In genomic region chr1:191964773-191965481, GRCm38 (mm10) we compare ENCODE assay signal across 8 mouse cellular contexts. TPM values are rescaled to one million over a fixed set of nuclear protein-coding genes. Genes with fewer than 3 reads are reported as not detected.
DNase-seq lines count a peak whose midpoint lies in the region; ATAC-seq and TF ChIP-seq lines count a peak whose summit lies in the region.

No protein-coding gene starts in this region.

- 0 out of 2 replicates have a peak, but pooled peaks have one; percentile 49 for ATAC-seq in heart, embryonic 12.5 days (ENCODE audit: insufficient number of reproducible peaks, low FRiP score)
- ATAC-seq in liver, embryonic 14.5 days (ENCODE audit: insufficient read depth): peak; percentile 38; the same call in 1 of the 2 replicates
- ATAC-seq in stomach, embryonic 15.5 days (ENCODE audit: insufficient read depth, low FRiP score, low read depth): peak; percentile 47; the same call in 1 of the 2 replicates

- no peaks in the 10 kb centered on the region for H3K9me3 ChIP-seq in heart, embryonic 12.5 days (replicated peaks)
- H3K9me3 ChIP-seq in liver, embryonic 14.5 days (ENCODE audit: control insufficient read depth, low read length): no peaks in the 10 kb centered on the region
- H3K9me3 ChIP-seq in stomach, embryonic 15.5 days: no peaks in the 10 kb centered on the region

- H3K79me2 ChIP-seq in C2C12 (ENCODE audit: control insufficient read depth, insufficient read depth): no peaks in the 10 kb centered on the region

- WGBS in bone marrow, adult 2 months: 13% methylated on average over 13 of the region's 13 CpGs
- 16% methylated on average over 13 of the region's 13 CpGs for WGBS in heart, embryonic 12.5 days
- 12% methylated on average over 13 of the region's 13 CpGs for WGBS in liver, embryonic 14.5 days (ENCODE audit: insufficient replicate concordance)
- 14% methylated on average over 13 of the region's 13 CpGs for WGBS in stomach, embryonic 15.5 days

- no peaks in the 10 kb centered on the region for H3K27me3 ChIP-seq in C2C12 (ENCODE audit: control insufficient read depth, insufficient read depth, insufficient read length)
- no peaks in the 10 kb centered on the region for H3K27me3 ChIP-seq in heart, embryonic 12.5 days (replicated peaks)
- H3K27me3 ChIP-seq in liver, embryonic 14.5 days (ENCODE audit: control insufficient read depth, insufficient read depth, low read length): no peaks in the 10 kb centered on the region
- no peaks in the 10 kb centered on the region for H3K27me3 ChIP-seq in stomach, embryonic 15.5 days (replicated peaks)

- no peak for TF ChIP-seq POLR2A in bone marrow, adult 2 months (IDR thresholded peaks at IDR 0.05; ENCODE audit: borderline replicate concordance, control insufficient read depth, low read depth, low read length)
- TF ChIP-seq POLR2A in embryonic fibroblast, embryonic 13.5 days (IDR thresholded peaks at IDR 0.05; ENCODE audit: low read depth, low read length): no peak

- H3K4me2 ChIP-seq in heart, embryonic 12.5 days: peak overlapping the region; percentile 49
- no peak overlapping the region for H3K4me2 ChIP-seq in liver, embryonic 14.5 days (ENCODE audit: low read depth)
- no peak overlapping the region for H3K4me2 ChIP-seq in stomach, embryonic 15.5 days

- TF ChIP-seq CTCF in C2C12 (IDR thresholded peaks at IDR 0.05; ENCODE audit: control insufficient read depth, insufficient read depth, insufficient read length): peak; percentile 83
- peak; percentile 94 for TF ChIP-seq CTCF in bone marrow, adult 2 months (IDR thresholded peaks at IDR 0.05; ENCODE audit: control insufficient read depth, insufficient read depth, low read length)
- TF ChIP-seq CTCF in embryonic fibroblast, embryonic 13.5 days (IDR thresholded peaks at IDR 0.05; ENCODE audit: borderline replicate concordance, insufficient read depth, low read length): peak; percentile 94; the same call in 1 of the 2 replicates
- peak; percentile 94 for TF ChIP-seq CTCF in liver, embryonic 14.5 days (IDR thresholded peaks at IDR 0.05; ENCODE audit: low read depth)

- no peak overlapping the region for H3ac ChIP-seq in C2C12 (ENCODE audit: control insufficient read depth, insufficient read length, low read depth)

- H3K4me3 ChIP-seq in C2C12 (ENCODE audit: insufficient read depth, poor library complexity, severe bottlenecking): no peak overlapping the region
- H3K4me3 ChIP-seq in bone marrow, adult 2 months (replicated peaks; ENCODE audit: control insufficient read depth, low read depth, low read length): no peak overlapping the region
- H3K4me3 ChIP-seq in embryonic fibroblast, embryonic 13.5 days (ENCODE audit: insufficient read depth, low read length): no peak overlapping the region
- H3K4me3 ChIP-seq in heart, embryonic 12.5 days: no peak overlapping the region
- no peak overlapping the region for H3K4me3 ChIP-seq in liver, embryonic 14.5 days (ENCODE audit: insufficient read depth in 1 of 2, low read depth in 2 of 2, low read length in 2 of 2)
- H3K4me3 ChIP-seq in stomach, embryonic 15.5 days (replicated peaks): no peak overlapping the region

- peak; percentile 84 to 90 for DNase-seq in kidney, postnatal 25 days
- peak; percentile 62 to 68 (median 64) for DNase-seq in liver, embryonic 14.5 days (ENCODE audit: low read depth in 3 of 3, low spot score in 3 of 3)
- DNase-seq in neural tube, embryonic 10.5 days (ENCODE audit: extremely low spot score, low spot score): peak; percentile 78

- H3K9ac ChIP-seq in heart, embryonic 12.5 days: no peak overlapping the region; the same call in 1 of the 2 replicates
- H3K9ac ChIP-seq in liver, embryonic 14.5 days (replicated peaks): no peak overlapping the region
- no peak overlapping the region for H3K9ac ChIP-seq in stomach, embryonic 15.5 days

- H3K79me3 ChIP-seq in C2C12 (ENCODE audit: low read depth): no peaks in the 10 kb centered on the region

- H3K4me1 ChIP-seq in bone marrow, adult 2 months (ENCODE audit: control insufficient read depth, insufficient read depth, low read length): no peaks in the 10 kb centered on the region; the same call in 1 of the 2 replicates
- H3K4me1 ChIP-seq in embryonic fibroblast, embryonic 13.5 days (ENCODE audit: control insufficient read depth, insufficient read depth, low read length): no peaks in the 10 kb centered on the region
- no peaks in the 10 kb centered on the region for H3K4me1 ChIP-seq in heart, embryonic 12.5 days (replicated peaks)
- H3K4me1 ChIP-seq in liver, embryonic 14.5 days (replicated peaks; ENCODE audit: control insufficient read depth in 2 of 2, insufficient read depth in 2 of 2, low read length in 1 of 2): peaks cover 0 to 2% of the 10 kb centered on the region in 2 experiments; a peak in 1 of 4 replicates
- H3K4me1 ChIP-seq in stomach, embryonic 15.5 days: 0 out of 2 replicates have a peak, but pooled peaks cover 4% of the 10 kb centered on the region

- H3K36me3 ChIP-seq in C2C12 (ENCODE audit: control insufficient read depth, insufficient read depth): no peaks in the 10 kb centered on the region
- H3K36me3 ChIP-seq in heart, embryonic 12.5 days: no peaks in the 10 kb centered on the region
- no peaks in the 10 kb centered on the region for H3K36me3 ChIP-seq in liver, embryonic 14.5 days (replicated peaks; ENCODE audit: control insufficient read depth, insufficient read depth, low read depth)
- no peaks in the 10 kb centered on the region for H3K36me3 ChIP-seq in stomach, embryonic 15.5 days

- no peak overlapping the region for H3K27ac ChIP-seq in bone marrow, adult 2 months (ENCODE audit: control insufficient read depth, insufficient read depth, low read depth, low read length, poor library complexity)
- H3K27ac ChIP-seq in embryonic fibroblast, embryonic 13.5 days (ENCODE audit: insufficient read depth, low read length): no peak overlapping the region
- no peak overlapping the region for H3K27ac ChIP-seq in heart, embryonic 12.5 days (ENCODE audit: poor library complexity, severe bottlenecking)
- no peak overlapping the region for H3K27ac ChIP-seq in liver, embryonic 14.5 days
- H3K27ac ChIP-seq in stomach, embryonic 15.5 days: no peak overlapping the region

- no peak; the same call in 1 of the 2 replicates for TF ChIP-seq EP300 in liver, embryonic 14.5 days (IDR thresholded peaks at IDR 0.05; ENCODE audit: low read depth)

TF ChIP-seq in C2C12, 6 proteins besides CTCF, POLR2A, EP300 and RAD21:
- no peak for TF ChIP-seq USF1 (IDR thresholded peaks at IDR 0.05; ENCODE audit: low read depth)
TF ChIP-seq in C2C12: peak in this region for 0.

RNA-seq across cellular contexts. Expression of gene Rd3, which starts 12.2 kb away (rescaled TPM):
- polyA plus RNA-seq in C2C12 (2012; fragmentation: generic; extraction: Trizol): not detected
- not detected in 2 replicates for polyA plus RNA-seq in bone marrow, adult 2 months (2011; ENCODE audit: insufficient read depth, insufficient read length, low replicate concordance, missing spikeins)
- polyA plus RNA-seq in embryonic fibroblast, embryonic 13.5 days (2011; ENCODE audit: insufficient read length, low read depth, missing spikeins): not detected in 2 replicates
- 1.3 and 1.7 TPM in 2 replicates for polyA plus RNA-seq in heart, embryonic 12.5 days (2016; fragmentation: Nextera tagmentation; extraction: Ambion mirVana)
- polyA plus RNA-seq in liver, embryonic 14.5 days (2012; rRNA removed): 0.04 TPM in 2 replicates
- 0.09 and 0.10 TPM in 2 replicates for polyA plus RNA-seq in liver, embryonic 14.5 days (2014; fragmentation: Nextera tagmentation; extraction: Ambion mirVana)
- 0.15 and 0.32 TPM in 2 replicates for polyA plus RNA-seq in stomach, embryonic 15.5 days (2015; fragmentation: Nextera tagmentation; extraction: Ambion mirVana)

RNA-seq across cellular contexts. Expression of gene Slc30a1, which starts 58.4 kb away (rescaled TPM):
- 3.5 TPM for polyA plus RNA-seq in C2C12 (2012; fragmentation: generic; extraction: Trizol)
- 5.0 and 7.9 TPM in 2 replicates for polyA plus RNA-seq in bone marrow, adult 2 months (2011; ENCODE audit: insufficient read depth, insufficient read length, low replicate concordance, missing spikeins)
- polyA plus RNA-seq in embryonic fibroblast, embryonic 13.5 days (2011; ENCODE audit: insufficient read length, low read depth, missing spikeins): 8.3 and 10.1 TPM in 2 replicates
- 4.8 and 5.0 TPM in 2 replicates for polyA plus RNA-seq in heart, embryonic 12.5 days (2016; fragmentation: Nextera tagmentation; extraction: Ambion mirVana)
- 3.8 and 5.9 TPM in 2 replicates for polyA plus RNA-seq in liver, embryonic 14.5 days (2012; rRNA removed)
- 2.1 and 3.2 TPM in 2 replicates for polyA plus RNA-seq in liver, embryonic 14.5 days (2014; fragmentation: Nextera tagmentation; extraction: Ambion mirVana)
- 4.5 and 4.9 TPM in 2 replicates for polyA plus RNA-seq in stomach, embryonic 15.5 days (2015; fragmentation: Nextera tagmentation; extraction: Ambion mirVana)
